Mouse (Mus musculus): ENCODE results near the gene 3110009E18Rik.
A peak's percentile ranks its signal among the peaks of the same experiment; 100 is the strongest.

Gene 3110009E18Rik

DNA sequence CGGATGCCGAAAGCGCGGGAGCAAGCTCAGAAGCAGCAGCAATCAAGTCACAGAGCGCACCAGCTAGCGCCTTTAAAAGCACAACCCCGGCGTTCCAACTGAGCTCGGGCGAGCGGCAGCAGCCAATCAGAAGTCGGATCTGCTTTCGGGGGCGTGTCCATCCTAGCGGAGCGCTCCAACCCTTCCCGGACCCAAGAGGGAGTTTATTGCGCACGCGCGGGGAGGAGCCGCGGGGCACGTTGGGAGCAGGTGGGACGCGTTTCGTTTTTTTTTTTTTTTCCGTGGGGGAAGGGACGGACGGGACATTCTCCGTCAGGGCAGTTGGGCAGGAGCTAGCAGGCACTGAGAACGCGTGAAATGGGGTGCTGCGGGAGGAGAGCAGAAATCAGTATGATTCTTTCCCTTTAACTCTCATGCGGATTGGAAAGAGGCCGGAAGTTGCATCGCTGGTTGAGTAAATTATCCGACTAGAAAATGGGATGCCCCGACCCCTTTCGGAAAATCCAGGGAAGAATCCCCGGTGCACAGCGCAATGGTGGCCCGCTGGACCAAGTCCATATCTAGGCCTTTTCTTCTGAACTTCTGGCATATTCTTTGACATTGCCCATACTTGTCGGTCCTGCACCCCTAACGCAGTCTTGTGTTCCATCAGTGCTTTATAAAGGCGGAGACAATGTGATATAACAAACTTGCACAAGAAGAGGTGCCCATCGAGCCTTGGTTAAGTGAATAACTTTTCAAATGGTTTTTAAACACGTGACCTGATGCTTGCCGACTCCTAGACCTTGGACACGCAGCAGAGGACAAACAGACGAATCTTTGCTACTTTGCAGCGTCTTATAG lies at the start of gene 3110009E18Rik, which contains the start of gene Dbi:
Gene 3110009E18Rik, plus strand, starts transcription at position 219 of the 843 bp plus-strand sequence.
Gene Dbi, minus strand, starts transcription at position 110 of the 843 bp plus-strand sequence.
- peak; percentile 86 to 91 for DNase-seq (ENCODE audit: low spot score in 2 of 2)

DNA sequence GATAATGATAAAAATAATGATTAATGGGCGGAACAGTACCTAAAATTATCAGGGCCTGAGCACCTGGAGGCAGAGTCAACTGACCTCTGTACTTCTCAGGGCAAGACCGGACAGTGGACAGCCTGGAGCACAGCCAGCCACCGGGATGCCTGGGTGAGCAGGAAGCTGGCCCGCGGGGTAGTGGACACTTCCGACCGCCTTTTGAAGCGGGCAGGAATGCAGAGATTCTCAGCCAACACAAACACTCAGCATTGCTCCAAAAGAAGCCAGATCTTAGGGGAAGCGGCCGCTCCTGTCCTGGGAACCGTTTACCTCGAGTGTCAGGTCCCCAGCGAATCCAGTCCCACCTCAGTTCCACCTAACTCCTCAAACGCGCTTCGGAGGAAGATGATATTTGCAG lies 48.1 kb upstream of the 3110009E18Rik start:
- no peak for DNase-seq (ENCODE audit: low spot score in 2 of 2)

DNA sequence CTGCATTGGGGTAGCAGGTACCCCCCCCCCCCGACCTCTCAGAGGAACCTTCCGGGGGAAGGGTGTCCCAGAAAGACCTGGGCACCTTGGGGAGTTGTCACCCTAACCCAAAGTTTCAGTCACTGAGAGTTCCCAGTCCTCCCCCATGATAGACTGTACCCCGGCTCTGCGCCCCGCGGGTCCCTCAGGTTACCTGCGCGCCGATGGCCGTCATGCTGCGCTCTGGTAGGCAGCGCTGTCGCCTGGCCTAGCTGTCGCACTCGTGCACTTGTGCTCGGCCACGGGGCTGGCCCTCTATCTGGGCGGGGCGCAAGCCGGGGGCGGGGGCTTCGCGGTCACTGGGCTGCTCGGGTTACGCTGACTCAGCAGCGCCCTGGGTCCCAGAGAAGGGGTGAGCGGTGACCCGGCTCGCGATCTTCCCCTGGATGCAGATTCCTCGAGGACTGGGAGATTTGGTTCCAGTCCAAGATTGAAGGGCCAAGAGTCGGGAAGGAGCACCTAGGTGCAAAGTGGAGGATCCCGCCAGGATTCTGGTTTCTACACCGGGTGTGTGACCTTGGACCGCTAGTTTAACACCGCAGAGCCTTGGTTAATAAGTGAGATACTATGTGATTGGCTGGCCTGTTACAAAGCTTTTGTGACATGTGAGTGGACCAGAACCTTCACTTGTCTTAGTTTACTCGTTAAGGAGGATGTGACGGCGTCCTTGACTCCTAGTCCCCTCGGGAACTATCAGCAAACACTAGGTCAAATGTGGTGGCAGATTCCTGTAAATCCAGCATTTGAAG lies 47.3 kb upstream of the 3110009E18Rik start, which contains the start of gene Tmem37:
Gene Tmem37, minus strand, starts transcription at position 556 of the 788 bp plus-strand sequence.
- DNase-seq (ENCODE audit: low spot score in 2 of 2): peak; percentile 66 to 74

DNA sequence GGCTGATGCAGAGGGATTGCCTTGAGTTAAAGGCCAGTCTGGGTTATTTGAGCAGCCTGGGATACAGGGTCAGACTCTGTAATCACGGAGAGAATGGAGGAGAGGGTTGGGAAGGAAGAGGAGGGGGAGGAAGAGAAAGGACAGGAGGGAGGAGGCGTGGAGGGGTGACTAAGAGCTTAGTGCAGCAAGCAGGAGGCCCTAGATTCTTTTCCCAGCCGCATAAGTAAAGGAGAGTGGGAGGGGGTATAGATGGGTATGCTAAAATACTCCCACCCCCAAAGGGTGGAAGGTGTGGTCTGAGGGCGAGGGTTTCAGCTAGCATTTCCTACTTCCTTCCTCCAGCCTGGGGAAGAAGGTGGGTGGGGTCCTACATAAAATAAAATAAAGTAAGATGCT lies 46.7 kb upstream of the 3110009E18Rik start:
- no peak for DNase-seq (ENCODE audit: low spot score in 2 of 2)

DNA sequence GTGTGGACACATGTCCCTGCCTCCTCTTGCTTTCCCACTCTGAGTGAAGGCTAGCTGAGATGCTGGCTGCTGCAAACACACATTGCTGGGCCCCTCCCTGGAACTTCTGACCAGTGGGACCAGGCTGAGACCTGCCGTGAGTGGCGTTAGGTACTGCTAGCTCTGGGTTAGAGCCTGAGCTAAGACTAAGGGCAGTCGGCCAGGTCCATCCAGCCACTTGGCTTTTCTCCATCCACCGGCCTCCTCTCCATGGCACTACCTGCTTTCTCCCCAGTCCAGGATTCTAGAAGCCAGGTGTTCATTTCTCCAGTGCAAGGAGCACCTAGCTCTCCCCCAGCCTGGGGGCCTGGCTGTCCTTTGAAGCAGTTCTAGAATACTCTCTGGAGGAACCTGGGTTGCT lies 46.1 kb upstream of the 3110009E18Rik start:
- no peak for DNase-seq (ENCODE audit: low spot score in 2 of 2)

DNA sequence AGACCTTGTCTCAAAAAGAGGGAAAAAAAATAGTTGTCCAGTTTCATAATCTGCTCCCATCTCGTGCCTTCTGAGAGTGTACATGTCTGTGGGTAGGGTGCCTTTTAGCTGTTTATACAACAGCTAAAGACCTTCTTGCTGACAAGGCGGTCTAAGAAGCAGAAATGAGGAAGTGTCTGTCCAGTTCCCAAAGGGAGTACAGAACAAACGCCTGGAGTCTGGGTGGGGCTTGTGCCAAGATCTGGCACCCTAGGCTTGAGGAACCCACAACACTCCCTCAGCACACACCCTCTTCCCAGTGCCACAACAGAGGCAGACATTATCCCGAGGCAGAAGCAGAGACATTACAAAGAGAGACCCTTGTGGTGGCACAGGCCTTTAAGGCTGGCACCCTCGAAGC lies 45.5 kb upstream of the 3110009E18Rik start:
- DNase-seq (ENCODE audit: low spot score in 2 of 2): no peak

DNA sequence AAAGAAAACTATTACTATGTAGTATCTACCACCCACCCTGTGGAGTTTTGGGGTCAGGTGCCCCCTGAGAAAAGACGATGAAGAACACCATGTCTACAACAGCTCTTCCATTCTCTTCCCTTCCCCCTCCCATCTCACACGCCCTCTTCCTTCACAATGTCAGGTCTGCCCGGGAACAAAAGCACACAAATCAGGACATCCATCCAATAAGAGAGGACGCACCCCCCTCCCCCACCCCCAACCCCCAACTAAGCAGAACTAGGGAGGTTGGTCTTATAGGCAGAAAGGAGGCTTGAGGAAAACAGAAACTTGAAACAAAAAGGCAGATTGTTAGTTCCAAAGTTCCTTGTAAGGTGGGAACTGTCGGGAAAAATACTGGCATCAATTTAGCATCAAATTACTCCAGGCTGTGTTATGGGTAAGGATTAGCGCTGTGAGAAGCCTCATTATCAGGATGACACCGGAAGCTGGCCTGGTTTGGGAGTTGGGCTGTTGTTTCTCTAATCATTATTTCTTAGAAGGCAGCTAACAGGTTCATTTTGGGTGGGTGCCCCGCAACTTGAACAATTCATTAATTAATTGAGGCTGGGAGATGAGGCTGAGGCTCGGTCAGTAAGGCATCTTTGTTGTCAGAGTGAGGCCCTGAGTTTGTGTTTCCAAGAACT lies 43.1 kb upstream of the 3110009E18Rik start:
- DNase-seq (ENCODE audit: low spot score in 2 of 2): no peak

DNA sequence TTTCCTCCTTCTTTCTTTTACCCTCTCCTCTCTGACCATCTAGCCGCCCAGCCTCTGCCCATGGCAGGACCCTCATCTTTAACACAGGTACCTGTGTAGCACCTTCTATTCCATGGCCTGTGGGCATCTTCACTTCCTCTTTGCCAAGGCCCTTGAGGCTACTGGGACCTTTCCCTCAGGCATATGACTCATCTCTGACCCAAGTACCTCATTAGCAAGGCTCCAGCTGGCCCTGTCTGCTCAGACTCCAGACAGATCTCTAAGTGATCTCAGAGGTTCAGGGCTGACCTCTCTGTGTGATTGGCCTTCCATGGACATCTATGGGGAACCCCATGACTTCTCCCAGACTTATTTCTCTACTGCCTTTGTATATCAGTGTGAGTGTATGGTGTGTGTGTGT lies 40.4 kb upstream of the 3110009E18Rik start:
- DNase-seq (ENCODE audit: low spot score in 2 of 2): no peak

DNA sequence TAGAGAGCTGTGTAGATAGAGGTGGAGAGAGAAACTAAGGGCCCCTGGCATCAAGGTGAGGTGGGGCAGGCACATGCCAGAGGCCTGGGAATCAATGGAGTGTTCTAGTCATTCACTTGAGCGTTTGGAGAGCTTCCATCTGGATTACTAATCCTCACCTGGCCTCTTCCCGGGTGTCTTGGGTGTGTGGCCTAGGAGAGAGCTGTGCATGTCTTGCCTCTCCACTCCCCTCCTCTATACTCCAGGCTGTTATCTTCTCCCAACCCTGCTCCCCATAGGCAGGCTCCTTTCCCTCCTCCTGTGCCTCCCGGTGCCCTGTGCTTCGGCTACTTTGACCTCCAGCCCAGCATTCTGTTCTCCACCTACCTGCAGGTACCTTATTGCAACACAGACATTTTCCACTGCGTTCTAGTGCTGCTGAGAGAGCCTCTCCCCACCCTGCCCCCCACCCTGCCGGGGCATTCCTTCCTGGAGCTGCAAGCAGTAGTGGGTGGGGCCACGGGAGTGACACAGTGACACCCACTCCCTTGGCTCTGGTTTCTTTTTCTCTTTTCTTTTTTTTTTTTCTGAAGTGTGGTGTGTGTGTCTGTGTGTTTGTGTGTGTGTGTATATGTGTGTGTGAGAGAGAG lies 37.9 kb upstream of the 3110009E18Rik start:
- DNase-seq (ENCODE audit: low spot score in 2 of 2): no peak

DNA sequence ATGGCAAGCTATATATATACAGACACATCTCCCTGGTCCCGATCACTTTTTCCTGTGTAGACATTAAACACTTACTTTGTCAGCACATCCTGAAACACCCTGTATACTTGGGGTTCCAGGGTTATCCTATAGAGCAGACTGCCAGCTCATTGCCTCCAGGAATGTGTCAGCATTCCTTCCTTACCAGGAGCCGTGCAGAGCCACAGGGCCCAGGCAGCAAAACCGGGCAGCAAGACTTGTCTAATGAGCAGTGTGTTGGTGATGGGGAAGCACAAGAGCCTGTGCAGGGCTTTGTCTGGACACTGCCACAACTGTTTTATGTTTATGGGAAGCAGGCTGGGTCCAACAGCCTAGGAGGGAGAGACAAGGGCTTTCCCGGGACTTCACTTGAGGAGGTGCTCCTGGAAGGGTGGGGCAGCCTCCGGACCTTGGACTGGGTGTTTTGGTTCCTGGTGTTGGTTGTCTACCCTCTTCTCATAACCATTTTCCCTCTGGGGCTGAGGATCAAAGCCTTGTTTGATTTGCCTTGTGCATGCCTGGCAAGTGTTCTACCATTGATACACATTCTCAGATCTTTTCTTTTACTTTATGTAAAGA lies 37.0 kb upstream of the 3110009E18Rik start:
- no peak for DNase-seq (ENCODE audit: low spot score in 2 of 2)

DNA sequence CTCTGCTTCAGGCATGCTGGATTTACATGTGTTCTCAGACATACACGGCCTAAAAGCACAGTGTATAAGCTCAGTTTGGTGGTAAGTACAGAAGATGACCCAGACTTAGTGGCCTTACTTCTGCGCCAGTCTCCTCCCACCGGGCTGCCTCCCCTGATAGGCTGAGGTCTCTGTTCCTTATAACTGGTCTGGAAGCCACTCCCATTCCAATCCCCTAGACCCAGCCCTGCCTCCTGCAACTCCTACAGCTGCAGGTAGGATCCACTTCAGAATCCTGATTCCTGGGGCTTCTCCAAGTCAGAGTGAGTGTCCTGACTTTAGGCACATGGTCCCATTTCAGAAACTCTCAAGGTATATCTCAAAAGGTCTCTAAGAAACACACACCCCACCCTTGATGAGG lies 35.3 kb upstream of the 3110009E18Rik start:
- DNase-seq (ENCODE audit: low spot score in 2 of 2): no peak

DNA sequence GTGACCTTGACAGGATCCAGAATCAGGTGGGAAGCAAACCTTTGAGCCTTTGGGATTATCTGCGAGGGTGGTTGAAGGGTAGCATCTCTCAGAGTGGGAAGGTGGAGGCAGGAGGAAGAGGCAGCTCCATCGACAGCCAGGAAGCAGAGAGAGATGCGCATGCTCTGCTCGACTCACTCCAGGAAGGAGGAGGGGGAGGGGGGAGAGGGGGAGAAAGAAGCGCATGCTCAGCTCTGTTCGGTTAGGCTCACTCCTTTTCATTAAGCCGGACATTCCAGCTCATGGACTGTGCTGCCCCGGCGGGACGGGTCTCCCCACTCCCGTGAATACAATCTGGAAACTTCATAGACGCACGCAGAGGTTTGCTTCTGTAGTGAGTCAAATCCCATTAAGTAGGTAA lies 34.3 kb upstream of the 3110009E18Rik start:
- no peak for DNase-seq (ENCODE audit: low spot score in 2 of 2)

DNA sequence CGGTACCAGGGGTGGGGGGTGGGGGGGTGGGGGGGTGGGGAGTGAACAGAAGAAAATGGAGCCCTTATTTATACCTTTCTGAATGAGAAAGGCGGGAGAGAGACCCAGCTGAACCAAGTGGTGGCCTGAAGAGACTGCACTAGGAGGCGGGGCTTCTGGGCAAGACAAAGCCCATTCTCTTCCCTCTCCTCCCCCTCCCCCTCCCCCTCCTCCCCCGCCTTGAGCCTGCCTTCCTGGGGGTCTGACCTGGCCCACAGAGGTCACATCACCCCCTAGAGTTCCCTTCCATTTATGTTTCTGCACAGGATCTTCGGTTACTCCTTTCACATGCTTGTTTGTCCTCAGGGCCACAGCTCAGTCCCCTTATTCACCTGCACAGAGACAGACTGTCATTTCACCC lies 31.8 kb upstream of the 3110009E18Rik start:
- DNase-seq (ENCODE audit: low spot score in 2 of 2): no peak

DNA sequence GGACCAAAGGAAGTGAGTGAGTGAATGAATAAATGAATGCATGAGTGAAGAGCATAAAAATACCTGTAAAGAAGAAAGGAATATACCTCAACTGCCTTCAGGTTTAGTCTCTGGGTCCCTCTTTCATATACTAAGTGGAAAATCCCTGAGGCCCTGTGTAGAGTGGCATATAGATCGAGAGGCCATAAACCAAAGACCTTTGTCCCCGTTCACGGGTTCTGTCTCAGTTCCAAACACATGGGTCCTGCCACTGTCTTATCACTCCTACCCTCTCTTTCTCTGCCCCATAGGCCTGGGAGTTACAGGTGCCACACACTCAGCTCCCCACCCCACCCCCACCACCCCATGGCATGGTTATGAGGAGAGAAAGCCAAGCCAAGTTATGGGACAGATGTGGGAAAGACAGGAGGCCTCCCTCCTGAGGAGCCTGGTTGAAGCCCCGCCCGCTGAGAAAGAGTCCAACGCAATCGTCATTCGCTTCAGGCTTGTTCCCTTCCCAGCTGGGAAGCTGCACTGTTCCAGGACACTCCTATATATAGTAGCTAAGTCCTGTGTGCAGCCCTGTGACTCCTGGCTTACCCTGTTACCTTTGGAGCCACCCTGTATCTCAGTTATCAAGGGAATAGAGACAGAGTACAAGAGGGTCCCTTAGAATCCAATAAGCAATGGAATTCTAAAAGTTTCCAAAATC lies 30.0 kb upstream of the 3110009E18Rik start:
- no peak for DNase-seq (ENCODE audit: low spot score in 2 of 2)

DNA sequence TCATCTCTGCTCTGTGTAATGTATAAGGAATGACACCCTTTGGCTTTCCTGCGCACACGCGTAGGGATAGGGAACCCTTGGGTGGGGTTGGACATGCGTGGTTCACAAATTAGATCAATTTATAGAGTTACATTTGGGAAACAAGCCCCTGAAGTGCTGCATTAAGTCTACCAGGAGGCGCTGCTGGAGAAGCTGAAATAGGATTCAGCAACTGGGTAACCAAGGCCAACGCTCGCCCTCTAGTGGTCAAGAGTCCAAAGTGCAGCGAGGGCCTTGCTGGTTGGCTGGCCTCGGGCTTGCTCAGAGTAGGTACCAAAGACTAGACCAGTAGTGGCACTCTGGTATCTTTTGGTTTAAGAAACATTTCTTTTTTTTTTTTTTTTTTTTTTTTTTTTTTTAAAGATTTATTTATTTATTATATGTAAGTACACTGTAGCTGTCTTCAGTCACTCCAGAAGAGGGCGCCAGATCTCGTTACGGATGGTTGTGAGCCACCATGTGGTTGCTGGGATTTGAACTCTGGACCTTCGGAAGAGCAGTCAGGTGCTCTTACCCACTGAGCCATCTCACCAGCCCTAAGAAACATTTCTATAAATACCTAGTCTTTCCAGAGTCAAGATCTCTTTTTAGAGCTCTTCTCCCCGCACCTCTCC lies 27.4 kb upstream of the 3110009E18Rik start:
- DNase-seq (ENCODE audit: low spot score in 2 of 2): peak; percentile 72 to 80

DNA sequence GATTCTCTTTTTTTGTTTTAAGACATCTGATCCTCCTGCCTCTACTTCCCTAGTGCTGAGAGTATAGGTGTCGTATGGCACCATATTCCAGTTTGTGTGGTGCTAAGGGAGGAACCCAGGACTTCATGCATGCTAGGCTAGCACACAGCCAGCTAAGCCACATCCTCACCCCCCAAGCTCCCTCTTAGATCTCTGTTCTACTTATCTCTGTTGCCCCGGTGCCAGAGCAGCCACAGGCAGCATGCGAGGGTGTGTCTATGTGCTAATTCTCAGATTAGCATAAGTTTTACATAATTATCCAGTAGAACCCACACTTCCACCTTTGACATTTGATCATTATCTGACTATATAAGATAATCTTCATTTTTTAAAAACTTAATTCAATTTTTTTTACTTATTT lies 26.1 kb upstream of the 3110009E18Rik start:
- no peak for DNase-seq (ENCODE audit: low spot score in 2 of 2)

DNA sequence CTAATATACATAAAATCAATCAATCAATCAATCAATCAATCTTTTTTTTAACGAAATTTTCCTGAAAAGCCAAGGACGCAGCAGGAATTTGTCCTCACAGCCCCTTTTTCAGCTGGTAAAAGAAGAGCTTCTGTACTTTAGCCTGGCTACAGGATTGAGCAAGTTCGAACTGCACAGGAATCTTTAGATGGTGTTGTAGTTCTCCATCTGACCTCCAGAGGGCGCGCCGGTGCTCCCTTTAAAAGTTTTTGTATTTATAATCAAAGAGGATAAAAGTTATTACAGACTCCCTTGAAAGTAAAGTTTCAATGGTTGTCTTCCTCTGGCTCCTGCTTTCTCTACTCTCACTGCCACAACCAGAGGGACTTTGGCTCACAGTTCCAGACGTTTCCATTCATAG lies 22.7 kb upstream of the 3110009E18Rik start:
- DNase-seq (ENCODE audit: low spot score in 2 of 2): peak; percentile 61 to 67

DNA sequence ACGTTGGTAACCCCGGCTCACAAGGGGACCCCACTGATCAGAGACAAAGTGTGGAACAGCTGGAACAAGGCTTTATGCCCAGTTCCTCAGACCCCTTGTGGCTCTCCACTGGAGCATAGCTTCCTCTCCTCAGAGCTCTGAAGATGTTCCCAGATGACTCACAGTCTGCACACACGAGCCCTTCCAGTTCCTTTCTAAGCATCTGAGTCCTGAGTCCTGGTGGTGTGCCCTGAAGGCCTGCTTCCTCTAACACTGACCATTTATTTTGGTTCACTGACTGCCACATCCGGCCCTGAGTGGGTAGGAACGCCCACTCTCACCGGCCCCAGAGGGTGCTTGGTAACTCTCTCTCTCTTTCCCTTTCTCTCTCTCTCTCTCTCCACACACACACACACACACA lies 21.5 kb upstream of the 3110009E18Rik start:
- DNase-seq (ENCODE audit: low spot score in 2 of 2): peak; percentile 66 to 69

DNA sequence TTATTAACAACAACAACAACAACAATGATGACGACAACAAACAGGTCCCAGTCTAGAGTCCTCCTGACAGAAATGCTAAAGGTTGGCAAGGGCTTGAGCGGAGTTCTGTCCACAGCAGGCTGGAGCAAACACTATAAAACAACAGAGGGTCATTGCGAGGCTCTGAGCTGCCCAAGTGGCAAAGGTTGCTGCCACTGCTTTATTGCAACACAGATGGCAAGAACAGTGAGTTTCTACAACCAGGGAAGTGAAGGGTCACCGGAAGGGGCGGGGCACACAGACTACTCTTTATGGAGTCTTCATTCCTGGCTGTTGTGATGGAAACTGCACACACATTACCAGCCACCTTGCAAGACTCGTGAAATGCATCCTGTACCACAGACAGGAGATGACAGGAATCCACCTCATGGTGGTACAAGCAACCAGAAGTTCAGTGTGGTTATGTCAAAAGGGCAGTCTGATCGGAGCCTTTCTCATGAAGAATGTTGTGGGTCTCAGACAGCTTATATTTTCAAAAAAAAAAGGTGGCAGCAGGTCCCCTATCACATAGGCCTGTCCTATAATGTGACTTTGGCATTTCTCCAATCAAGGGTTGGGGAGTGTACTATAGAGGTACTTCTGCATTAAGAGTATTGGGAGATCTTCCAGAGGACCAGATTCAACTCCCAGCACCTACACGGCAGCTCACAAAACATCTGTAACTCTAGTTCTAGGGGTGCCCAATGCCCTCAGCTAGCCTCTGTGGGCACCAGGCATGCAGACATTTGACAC lies 20.3 kb upstream of the 3110009E18Rik start:
- DNase-seq (ENCODE audit: low spot score in 2 of 2): no peak
